Mouse (Mus musculus) limb, embryonic 12.5 days (tissue): ENCODE measurements around the gene Rbm24. TPM values are rescaled to one million over a fixed set of nuclear protein-coding genes. Genes with fewer than 3 reads are reported as not detected.

Source experiments
- ATAC-seq: fragments of 200-750 bp; cut with Nextera tagmentation; 2 replicates; pipeline ENCODE4 v1.8.0; 2017; ENCODE audit warnings: low read depth, moderate TSS enrichment; ENCODE audit not compliant: insufficient number of reproducible peaks, insufficient read depth, low FRiP score, low TSS enrichment
- H3K27ac ChIP-seq: fragments of 300-500 bp; sonication (generic); 2 replicates; pipeline ENCODE4 v1.5.1; 2016; ENCODE audit warnings: mild to moderate bottlenecking, moderate library complexity
- H3K27me3 ChIP-seq: fragments of 300-500 bp; sonication (generic); 2 replicates; pipeline ENCODE4 v1.6.1; 2016; ENCODE audit warnings: mild to moderate bottlenecking, moderate library complexity
- H3K36me3 ChIP-seq: fragments of 300-500 bp; sonication (generic); 2 replicates; pipeline ENCODE4 v1.6.1; 2016; ENCODE audit warnings: mild to moderate bottlenecking, moderate library complexity
- H3K4me1 ChIP-seq: fragments of 300-500 bp; sonication (generic); replicated peaks from 2 replicates; pipeline ENCODE4 v1.6.1; 2016
- H3K4me2 ChIP-seq: fragments of 300-500 bp; sonication (generic); 2 replicates; pipeline ENCODE4 v1.6.1; 2016; ENCODE audit warnings: mild to moderate bottlenecking, moderate library complexity
- H3K4me3 ChIP-seq: fragments of 300-500 bp; sonication (generic); replicated peaks from 2 replicates; pipeline ENCODE4 v1.5.1; 2016; ENCODE audit warnings: mild to moderate bottlenecking
- H3K9ac ChIP-seq: fragments of 300-500 bp; sonication (generic); replicated peaks from 2 replicates; pipeline ENCODE4 v1.6.1; 2016; ENCODE audit warnings: mild to moderate bottlenecking, moderate library complexity
- H3K9me3 ChIP-seq: fragments of 300-500 bp; sonication (generic); 2 replicates; pipeline ENCODE4 v1.6.1; 2016; ENCODE audit warnings: mild to moderate bottlenecking, moderate library complexity
- WGBS: fragments of 180-500 bp; shearing (Covaris S2); methylation state at CpG from one replicate; pipeline ENCODE4 v1.1.7; 2016; 5-methylcytosine and 5-hydroxymethylcytosine counted together
- polyA plus RNA-seq: library from polyadenylated mRNA; unstranded; fragments of >200 nt; fragmentation: Nextera tagmentation; extraction: Ambion mirVana; gene quantifications from 2 replicates; pipeline ENCODE4 v1.2.1, GENCODE M21; 2016

The Rbm24 gene
- polyA plus RNA-seq, 1 experiment from 2014 or later, result 8.5 TPM

- no peak for ATAC-seq
Measured at GRCm38 (mm10) chr13:46438960-46439359, 20.7 kb downstream of the Rbm24 start.

GRCm38 (mm10) chr13:46444021-46444420, 25.8 kb downstream of the Rbm24 start:
- Histone ChIP-seq H3K4me3 (no peak overlapping the region), H3K27ac (no peak overlapping the region), H3K9me3 (peaks cover 4% of the 10 kb centered on the region; the same call in 1 of the 2 replicates), H3K4me2 (no peak overlapping the region), H3K9ac (no peak overlapping the region), H3K4me1 (no peaks in the 10 kb centered on the region), H3K36me3 (no peaks in the 10 kb centered on the region), H3K27me3 (no peaks in the 10 kb centered on the region)
- WGBS, result 71% methylated on average over 7 of the region's 7 CpGs
- ATAC-seq, result no peak

More at GRCm38 (mm10) chr13:46438960-46439359, 20.7 kb downstream of the Rbm24 start:
- Histone ChIP-seq H3K27me3 (no peaks in the 10 kb centered on the region), H3K4me1 (no peaks in the 10 kb centered on the region), H3K27ac (no peak overlapping the region), H3K36me3 (no peaks in the 10 kb centered on the region), H3K4me3 (no peak overlapping the region), H3K4me2 (no peak overlapping the region), H3K9me3 (peaks cover 4% of the 10 kb centered on the region; the same call in 1 of the 2 replicates), H3K9ac (no peak overlapping the region)
- WGBS, result 91% methylated on average over 6 of the region's 6 CpGs

- Histone ChIP-seq H3K9me3 (peaks cover 4% of the 10 kb centered on the region; the same call in 1 of the 2 replicates), H3K27me3 (no peaks in the 10 kb centered on the region), H3K36me3 (no peaks in the 10 kb centered on the region), H3K4me3 (no peak overlapping the region), H3K4me2 (no peak overlapping the region), H3K9ac (no peak overlapping the region), H3K27ac (no peak overlapping the region), H3K4me1 (no peaks in the 10 kb centered on the region)
- no peak for ATAC-seq
- 89% methylated on average over 6 of the region's 6 CpGs for WGBS
Measured at GRCm38 (mm10) chr13:46446062-46446461, 27.8 kb downstream of the Rbm24 start.

- Histone ChIP-seq H3K27ac (no peak overlapping the region), H3K9ac (no peak overlapping the region), H3K36me3 (no peaks in the 10 kb centered on the region), H3K4me1 (no peaks in the 10 kb centered on the region), H3K4me2 (no peak overlapping the region), H3K9me3 (no peaks in the 10 kb centered on the region), H3K27me3 (no peaks in the 10 kb centered on the region), H3K4me3 (no peak overlapping the region)
- no peak for ATAC-seq
- 91% methylated on average over 2 of the region's 2 CpGs for WGBS
Measured at GRCm38 (mm10) chr13:46448276-46448675, 30.0 kb downstream of the Rbm24 start.

- no peaks in the 10 kb centered on the region for H3K9me3 ChIP-seq
- H3K27me3 ChIP-seq, result no peaks in the 10 kb centered on the region
- H3K4me2 ChIP-seq, result no peak overlapping the region
- no peak overlapping the region for H3K9ac ChIP-seq
- no peaks in the 10 kb centered on the region for H3K4me1 ChIP-seq
- H3K27ac ChIP-seq, result no peak overlapping the region
- ATAC-seq, result no peak
- H3K4me3 ChIP-seq, result no peak overlapping the region
- H3K36me3 ChIP-seq, result no peaks in the 10 kb centered on the region
- 73% methylated on average over 4 of the region's 4 CpGs for WGBS
Measured at GRCm38 (mm10) chr13:46449955-46450354, 31.7 kb downstream of the Rbm24 start.

- H3K9me3 ChIP-seq, result no peaks in the 10 kb centered on the region
- no peak overlapping the region for H3K4me3 ChIP-seq
- 76% methylated on average over 7 of the region's 7 CpGs for WGBS
- H3K4me1 ChIP-seq, result no peaks in the 10 kb centered on the region
- no peak overlapping the region for H3K9ac ChIP-seq
- no peak for ATAC-seq
- no peak overlapping the region for H3K27ac ChIP-seq
- H3K27me3 ChIP-seq, result no peaks in the 10 kb centered on the region
- H3K4me2 ChIP-seq, result no peak overlapping the region
- no peaks in the 10 kb centered on the region for H3K36me3 ChIP-seq
Measured at GRCm38 (mm10) chr13:46450623-46451022, 32.4 kb downstream of the Rbm24 start.

- 69% methylated on average over 3 of the region's 3 CpGs for whole genome bisulfite sequencing
- H3K36me3 ChIP-seq, result no peaks in the 10 kb centered on the region
- no peaks in the 10 kb centered on the region for H3K27me3 ChIP-seq
- no peak overlapping the region for H3K9ac ChIP-seq
- ATAC-seq, result no peak
- H3K27ac ChIP-seq, result no peak overlapping the region
- H3K4me3 ChIP-seq, result no peak overlapping the region
- H3K9me3 ChIP-seq, result no peaks in the 10 kb centered on the region
- H3K4me2 ChIP-seq, result no peak overlapping the region
- H3K4me1 ChIP-seq, result no peaks in the 10 kb centered on the region
Measured at GRCm38 (mm10) chr13:46451548-46451947, 33.3 kb downstream of the Rbm24 start.

GRCm38 (mm10) chr13:46459546-46459945, 41.3 kb downstream of the Rbm24 start:
- WGBS, result 73% methylated on average over 10 of the region's 10 CpGs
- ATAC-seq, result no peak

GRCm38 (mm10) chr13:46462280-46462679, 44.0 kb downstream of the Rbm24 start:
- Histone ChIP-seq H3K9me3 (no peaks in the 10 kb centered on the region), H3K36me3 (no peaks in the 10 kb centered on the region), H3K4me3 (no peak overlapping the region), H3K4me2 (no peak overlapping the region), H3K27me3 (no peaks in the 10 kb centered on the region), H3K4me1 (no peaks in the 10 kb centered on the region), H3K27ac (no peak overlapping the region), H3K9ac (no peak overlapping the region)
- WGBS, result 96% methylated on average over 4 of the region's 4 CpGs
- ATAC-seq, result no peak

More at GRCm38 (mm10) chr13:46459546-46459945, 41.3 kb downstream of the Rbm24 start:
- H3K36me3 ChIP-seq, result no peaks in the 10 kb centered on the region
- no peaks in the 10 kb centered on the region for H3K27me3 ChIP-seq
- H3K4me3 ChIP-seq, result no peak overlapping the region
- no peak overlapping the region for H3K9ac ChIP-seq
- no peaks in the 10 kb centered on the region for H3K4me1 ChIP-seq
- H3K4me2 ChIP-seq, result no peak overlapping the region
- H3K9me3 ChIP-seq, result no peaks in the 10 kb centered on the region
- no peak overlapping the region for H3K27ac ChIP-seq

GRCm38 (mm10) chr13:46463764-46464163, 45.5 kb downstream of the Rbm24 start:
- Histone ChIP-seq H3K9ac (no peak overlapping the region), H3K4me1 (no peaks in the 10 kb centered on the region), H3K4me3 (no peak overlapping the region), H3K27me3 (no peaks in the 10 kb centered on the region), H3K9me3 (no peaks in the 10 kb centered on the region), H3K4me2 (no peak overlapping the region), H3K36me3 (no peaks in the 10 kb centered on the region), H3K27ac (no peak overlapping the region)
- no peak for ATAC-seq
- 80% methylated on average over 3 of the region's 3 CpGs for WGBS

- ATAC-seq, result no peak
- WGBS, result 63% methylated on average over 8 of the region's 8 CpGs
- no peaks in the 10 kb centered on the region for H3K36me3 ChIP-seq
Measured at GRCm38 (mm10) chr13:46468251-46468650, 50.0 kb downstream of the Rbm24 start.

GRCm38 (mm10) chr13:46469536-46469935, 51.3 kb downstream of the Rbm24 start:
- H3K27ac ChIP-seq, result no peak overlapping the region
- H3K9ac ChIP-seq, result no peak overlapping the region
- H3K36me3 ChIP-seq, result no peaks in the 10 kb centered on the region
- no peak overlapping the region for H3K4me2 ChIP-seq
- H3K4me1 ChIP-seq, result no peaks in the 10 kb centered on the region
- no peak for ATAC-seq
- H3K27me3 ChIP-seq, result no peaks in the 10 kb centered on the region
- H3K9me3 ChIP-seq, result no peaks in the 10 kb centered on the region
- H3K4me3 ChIP-seq, result no peak overlapping the region
- 97% methylated on average over 2 of the region's 2 CpGs for WGBS

More at GRCm38 (mm10) chr13:46468251-46468650, 50.0 kb downstream of the Rbm24 start:
- Histone ChIP-seq H3K4me1 (no peaks in the 10 kb centered on the region), H3K27me3 (no peaks in the 10 kb centered on the region), H3K9me3 (no peaks in the 10 kb centered on the region), H3K4me2 (no peak overlapping the region), H3K27ac (no peak overlapping the region), H3K4me3 (no peak overlapping the region), H3K9ac (no peak overlapping the region)
